Mouse (Mus musculus) limb, embryonic 14.5 days (tissue): ENCODE data around the gene Gm13691. TPM values are rescaled to one million over a fixed set of nuclear protein-coding genes. Genes with fewer than 3 reads are reported as not detected.
"Not testable (repeated sequence)": the region's sequence is repeated elsewhere in the genome, so short reads cannot be mapped to it uniquely, and the experiment has no call there.

Source experiments
- ATAC-seq: fragments of 200-750 bp; cut with Nextera tagmentation; 2 replicates; pipeline ENCODE4 v1.8.0; 2017; ENCODE audit warnings: low read depth, moderate number of reproducible peaks, moderate TSS enrichment; ENCODE audit not compliant: low FRiP score
- DNase-seq: peaks from one replicate; pipeline ENCODE4 v3.0.0-alpha.2; 2015; ENCODE audit warnings: low spot score
- H3K27ac ChIP-seq: fragments of 300-500 bp; sonication (generic); replicated peaks from 2 replicates; pipeline ENCODE4 v1.5.1; 2014; ENCODE audit warnings: low read depth, mild to moderate bottlenecking, low read length, moderate library complexity, mixed read lengths
- H3K27me3 ChIP-seq: fragments of 300-500 bp; sonication (generic); 2 replicates; pipeline ENCODE4 v1.6.1; 2014; ENCODE audit warnings: low read length, mixed read lengths; ENCODE audit not compliant: control insufficient read depth, insufficient read depth
- H3K36me3 ChIP-seq: fragments of 300-500 bp; sonication (generic); 2 replicates; pipeline ENCODE4 v1.6.1; 2014; ENCODE audit warnings: mild to moderate bottlenecking, low read length, moderate library complexity, mixed read lengths; ENCODE audit not compliant: control insufficient read depth, insufficient read depth
- H3K4me1 ChIP-seq: fragments of 300-500 bp; sonication (generic); 2 replicates; pipeline ENCODE4 v1.6.1; 2014; ENCODE audit warnings: antibody characterized with exemption, low read length, mixed read lengths; ENCODE audit not compliant: control insufficient read depth, insufficient read depth
- H3K4me2 ChIP-seq: fragments of 300-500 bp; sonication (generic); replicated peaks from 2 replicates; pipeline ENCODE4 v1.6.1; 2014; ENCODE audit warnings: low read depth, mild to moderate bottlenecking, low read length, moderate library complexity; ENCODE audit not compliant: severe bottlenecking
- H3K4me3 ChIP-seq: fragments of 300-500 bp; sonication (generic); replicated peaks from 2 replicates; pipeline ENCODE4 v1.5.1; 2014; ENCODE audit warnings: low read length
- H3K9ac ChIP-seq: fragments of 300-500 bp; sonication (generic); 2 replicates; pipeline ENCODE4 v1.6.1; 2014; ENCODE audit warnings: mild to moderate bottlenecking, low read depth, low read length, moderate library complexity; ENCODE audit not compliant: severe bottlenecking
- H3K9me3 ChIP-seq: fragments of 300-500 bp; sonication (generic); 2 replicates; pipeline ENCODE4 v1.6.1; 2016; ENCODE audit warnings: low read length; ENCODE audit not compliant: control insufficient read depth
- POLR2A ChIP-seq: fragments of 200-500 bp; IDR thresholded peaks from 2 replicates; pipeline ENCODE4 v1.8.0; 2012; ENCODE audit warnings: inconsistent platforms, mild to moderate bottlenecking, moderate library complexity, borderline replicate concordance; ENCODE audit not compliant: insufficient read depth, insufficient read length; ENCODE audit errors: extremely low read depth
- WGBS: fragments of 180-500 bp; shearing (Covaris S2); extraction: QIAGEN DNeasy Blood & Tissue Kit; methylation state at CpG from one replicate; pipeline ENCODE4 v1.1.7; 2014; 5-methylcytosine and 5-hydroxymethylcytosine counted together
- polyA plus RNA-seq, 2 experiments: library from polyadenylated mRNA; depleted of rRNA in 1 of 2; stranded (reverse) in 1 of 2; unstranded in 1 of 2; fragments of >200 nt; fragmentation: Nextera tagmentation in 1 of 2; extraction: Ambion mirVana in 1 of 2; gene quantifications; 2 replicates each; pipeline versions ENCODE4 v1.2.1 to v1.2.3; 2012 to 2014

Gm13691 gene
- polyA plus RNA-seq, 2 experiments: 0.03 TPM; not detected in 1

DNA sequence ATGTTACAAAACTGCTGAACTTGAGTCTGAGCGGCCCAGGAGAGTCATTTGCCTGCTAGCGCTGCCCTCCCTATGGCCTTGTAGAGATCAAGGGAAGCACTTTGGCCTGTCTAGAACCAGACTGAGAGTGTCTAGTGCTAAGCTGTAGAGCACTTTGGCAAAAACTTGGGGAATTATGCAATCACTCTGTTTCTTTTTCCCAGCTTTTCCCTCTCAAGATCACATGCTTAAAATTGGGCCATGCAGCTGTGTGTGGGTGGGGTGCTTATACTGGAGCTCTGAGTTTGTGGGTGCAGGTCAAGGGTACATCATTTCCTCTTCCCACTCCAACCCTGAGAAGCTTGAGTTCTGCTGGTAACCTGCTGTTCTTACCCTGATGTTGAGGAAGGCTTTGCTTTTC is 32.6 kb downstream of the Gm13691 start:
- no peak for TF ChIP-seq POLR2A
- 69% methylated on average over 2 of the region's 2 CpGs for WGBS

DNA sequence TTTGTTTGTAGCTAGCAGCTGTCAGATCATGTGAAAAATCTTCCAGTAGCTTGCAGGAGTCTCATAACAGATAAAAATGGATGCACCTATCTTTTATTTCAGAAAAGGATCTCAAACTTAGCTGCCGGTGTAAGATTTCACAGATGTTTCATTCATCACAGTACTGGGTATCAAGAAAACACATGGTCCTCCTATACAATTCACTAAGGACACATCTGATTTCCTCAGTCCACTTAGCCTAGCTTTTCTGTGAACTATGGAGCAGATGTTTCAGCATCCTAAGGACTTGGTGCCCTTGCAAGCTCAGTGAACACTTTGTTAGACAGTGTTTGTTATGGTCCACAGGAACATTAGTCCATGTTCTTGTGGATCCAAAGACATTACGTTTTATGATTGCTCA is 33.0 kb downstream of the Gm13691 start:
- Histone ChIP-seq H3K4me3 (no peak overlapping the region), H3K27me3 (no peaks in the 10 kb centered on the region), H3K9me3 (no peaks in the 10 kb centered on the region), H3K4me1 (no peaks in the 10 kb centered on the region), H3K27ac (no peak overlapping the region), H3K9ac (no peak overlapping the region), H3K36me3 (no peaks in the 10 kb centered on the region), H3K4me2 (no peak overlapping the region)
- ATAC-seq (peak; percentile 55; the same call in 1 of the 2 replicates), DNase-seq (no peak)
- TF ChIP-seq POLR2A: no peak
- 93% methylated on average over 2 of the region's 2 CpGs for WGBS

More for the DNA sequence above, 32.6 kb downstream of the Gm13691 start:
- Histone ChIP-seq H3K4me3 (no peak overlapping the region), H3K9ac (no peak overlapping the region), H3K9me3 (no peaks in the 10 kb centered on the region), H3K36me3 (no peaks in the 10 kb centered on the region), H3K4me1 (no peaks in the 10 kb centered on the region), H3K27me3 (no peaks in the 10 kb centered on the region), H3K27ac (no peak overlapping the region), H3K4me2 (no peak overlapping the region)
- ATAC-seq: peak; percentile 47
- no peak for DNase-seq

DNA sequence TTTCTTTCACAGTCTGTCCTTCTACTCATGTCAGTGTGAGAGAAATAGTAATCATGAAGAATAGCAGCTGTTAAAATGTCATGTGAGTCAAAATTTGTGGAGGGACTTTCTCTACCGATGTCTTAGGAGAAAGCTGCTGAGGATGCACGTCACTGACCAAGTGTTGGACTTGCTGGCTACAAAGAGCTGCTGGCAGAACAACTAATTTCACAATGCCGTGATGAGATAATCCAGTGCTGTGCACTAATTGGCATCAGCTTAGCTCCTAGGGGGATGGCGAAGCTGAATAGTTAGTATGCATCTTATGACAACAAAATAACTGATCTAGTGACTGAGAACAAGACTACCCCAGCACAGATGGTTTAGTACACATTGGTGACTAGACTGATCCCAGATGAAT is 34.9 kb downstream of the Gm13691 start:
- ATAC-seq (no peak), DNase-seq (no peak)
- no peaks in the 10 kb centered on the region for H3K9me3 ChIP-seq
- no peak overlapping the region for H3K27ac ChIP-seq
- H3K9ac ChIP-seq: no peak overlapping the region
- no peaks in the 10 kb centered on the region for H3K27me3 ChIP-seq
- H3K4me1 ChIP-seq: no peaks in the 10 kb centered on the region
- H3K4me2 ChIP-seq: no peak overlapping the region
- no peak for TF ChIP-seq POLR2A
- H3K4me3 ChIP-seq: no peak overlapping the region
- WGBS: 46% methylated on average over 4 of the region's 4 CpGs
- no peaks in the 10 kb centered on the region for H3K36me3 ChIP-seq

DNA sequence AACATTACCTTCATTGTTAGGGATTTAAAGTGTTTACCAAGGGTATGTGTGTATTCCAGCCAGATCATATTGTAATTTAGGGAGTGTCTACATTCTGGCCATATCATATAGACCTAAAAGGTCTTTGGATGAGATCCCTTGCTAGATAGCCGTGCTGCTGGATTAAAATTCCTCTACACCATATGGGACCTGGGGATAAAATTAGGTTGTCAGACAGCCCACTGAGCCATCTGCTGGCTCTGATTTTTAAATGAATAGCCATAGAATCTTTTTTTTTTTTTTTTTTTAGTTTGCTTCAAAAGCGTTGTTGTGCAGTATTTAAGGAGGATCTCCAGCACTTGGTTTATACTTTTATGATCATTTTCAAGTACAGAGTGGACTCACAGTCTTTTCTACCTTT is 42.2 kb downstream of the Gm13691 start:
- Histone ChIP-seq H3K27ac (no peak overlapping the region), H3K9ac (no peak overlapping the region), H3K4me1 (no peaks in the 10 kb centered on the region), H3K27me3 (no peaks in the 10 kb centered on the region), H3K36me3 (no peaks in the 10 kb centered on the region), H3K4me3 (no peak overlapping the region), H3K9me3 (no peaks in the 10 kb centered on the region), H3K4me2 (no peak overlapping the region)
- 76% methylated on average over 2 of the region's 2 CpGs for WGBS
- TF ChIP-seq POLR2A: no peak
- DNase-seq (no peak), ATAC-seq (no peak)

DNA sequence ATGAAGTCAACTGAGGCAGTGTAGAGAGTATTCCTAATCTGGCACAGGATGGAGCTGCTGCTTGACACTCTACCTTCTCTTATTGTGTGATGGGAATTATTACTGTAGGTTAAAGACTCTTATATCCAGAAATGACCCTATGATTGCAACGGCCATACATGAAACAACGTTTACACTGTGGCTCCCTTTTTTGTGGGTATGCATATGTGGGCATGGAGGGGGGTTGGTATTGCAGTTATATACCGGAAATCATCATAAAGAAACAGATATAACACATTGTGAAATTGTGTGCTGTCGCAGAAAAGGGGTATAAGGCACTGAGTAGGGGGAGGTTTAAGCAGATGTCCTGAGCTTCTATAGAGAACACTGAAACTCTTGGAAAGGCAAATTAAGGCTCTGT is 45.6 kb downstream of the Gm13691 start:
- no peaks in the 10 kb centered on the region for H3K9me3 ChIP-seq
- H3K27ac ChIP-seq: no peak overlapping the region
- no peak for TF ChIP-seq POLR2A
- H3K27me3 ChIP-seq: no peaks in the 10 kb centered on the region
- no peak overlapping the region for H3K9ac ChIP-seq
- no peaks in the 10 kb centered on the region for H3K4me1 ChIP-seq
- WGBS: 84% methylated on average over 4 of the region's 4 CpGs
- ATAC-seq (no peak), DNase-seq (no peak)
- H3K4me2 ChIP-seq: no peak overlapping the region
- no peaks in the 10 kb centered on the region for H3K36me3 ChIP-seq
- H3K4me3 ChIP-seq: no peak overlapping the region

DNA sequence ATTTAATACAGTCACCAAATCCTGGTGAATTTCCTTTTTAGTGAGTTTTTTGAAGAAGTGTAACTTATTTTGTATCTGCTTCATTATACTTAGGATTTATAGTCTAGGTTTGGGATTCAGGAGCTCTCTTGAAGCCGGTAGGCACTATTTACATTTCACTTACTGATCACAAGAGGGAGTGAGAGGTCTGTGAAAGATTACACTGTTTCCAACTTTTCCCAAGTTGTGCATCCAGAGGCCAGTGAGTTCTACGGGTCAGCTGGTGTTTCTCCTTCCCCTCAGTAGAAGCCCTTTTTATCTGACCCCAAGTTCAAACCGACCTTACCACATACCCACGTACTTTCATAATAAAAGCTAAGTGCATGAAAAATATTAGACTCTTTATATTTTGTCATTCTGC is 47.0 kb downstream of the Gm13691 start:
- ATAC-seq (no peak), DNase-seq (peak; percentile 61)
- Histone ChIP-seq H3K9me3 (no peaks in the 10 kb centered on the region), H3K4me2 (no peak overlapping the region), H3K27ac (no peak overlapping the region), H3K36me3 (no peaks in the 10 kb centered on the region), H3K27me3 (no peaks in the 10 kb centered on the region), H3K4me1 (no peaks in the 10 kb centered on the region), H3K4me3 (no peak overlapping the region), H3K9ac (no peak overlapping the region)
- 23% methylated on average over 4 of the region's 4 CpGs for WGBS
- TF ChIP-seq POLR2A: no peak

DNA sequence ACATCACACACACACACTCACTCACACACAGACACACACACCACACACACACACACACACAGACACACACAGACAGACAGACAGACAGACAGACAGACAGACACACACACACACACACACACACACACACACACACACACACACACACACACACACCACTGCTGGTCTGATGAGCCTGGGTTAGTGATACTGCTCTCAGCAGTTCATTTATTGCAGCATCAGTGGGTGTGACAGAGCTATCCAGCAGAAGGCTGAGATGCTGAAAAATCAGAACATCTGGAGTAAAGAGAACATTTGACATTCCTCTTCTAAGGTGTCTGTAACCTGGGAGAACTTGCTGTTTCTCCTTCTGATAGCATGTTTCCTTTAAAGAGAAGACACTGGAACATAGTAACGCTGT is 47.6 kb downstream of the Gm13691 start:
- H3K27ac ChIP-seq, H3K36me3 ChIP-seq, H3K9ac ChIP-seq, H3K4me3 ChIP-seq, H3K4me1 ChIP-seq, DNase-seq, H3K4me2 ChIP-seq, H3K9me3 ChIP-seq, ATAC-seq, H3K27me3 ChIP-seq: not testable (repeated sequence)
- 81% methylated on average over 1 of the region's 1 CpGs for WGBS
